In the genomic region with DNA sequence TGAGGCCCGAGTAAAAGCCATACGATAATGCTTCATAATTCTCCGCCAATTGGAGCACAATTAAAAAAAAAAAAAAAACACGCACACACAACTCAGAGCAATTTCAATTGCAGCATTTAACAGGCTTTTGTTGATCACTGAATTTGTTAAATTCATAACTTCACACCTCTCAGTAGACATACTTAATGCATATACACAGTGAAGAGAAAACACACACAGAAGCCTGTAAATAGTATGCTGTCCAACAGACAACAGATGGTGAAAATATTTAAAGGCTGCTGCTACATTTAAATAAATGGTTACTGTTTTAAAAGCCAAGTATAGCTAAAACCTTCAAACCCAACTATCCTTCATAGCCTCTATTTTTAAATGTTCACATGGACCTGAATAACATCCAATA, we compare ENCODE assay signal across 18 mouse cellular contexts.
DNase-seq lines count a peak whose midpoint lies in the region; ATAC-seq and TF ChIP-seq lines count a peak whose summit lies in the region.
"Had no signal": no experiment of that assay in that cellular context is flagged by ENCODE, and none has a peak within 500 bp of the region (broad histone marks: within the 10 kb centered on the region; RNA-seq: fewer than 3 reads in every experiment).

No protein-coding gene starts in this region.

- TF ChIP-seq CTCF in brain, embryonic 14.5 days (IDR thresholded peaks at IDR 0.05; ENCODE audit: borderline replicate concordance, extremely low read depth, insufficient read depth, insufficient read length) = no peak
- no peak for TF ChIP-seq CTCF in forebrain, postnatal 0 days (IDR thresholded peaks at IDR 0.05; ENCODE audit: low read depth)

- H3K4me2 ChIP-seq in forebrain, embryonic 14.5 days (ENCODE audit: low read length) = no peak overlapping the region
- H3K4me2 ChIP-seq in forebrain, postnatal 0 days (ENCODE audit: low read depth) = no peak overlapping the region
- no peak overlapping the region for H3K4me2 ChIP-seq in kidney, embryonic 16.5 days (replicated peaks; ENCODE audit: low read depth, low read length)
- H3K4me2 ChIP-seq: embryonic facial prominence, embryonic 12.5 days had no signal

- DNase-seq in forebrain, embryonic 14.5 days (ENCODE audit: low spot score) = peak; percentile 61
- no peak for DNase-seq in forebrain, embryonic 10.5 days (ENCODE audit: extremely low spot score, low spot score)
- no peak for DNase-seq in frontal cortex, adult 2 months (ENCODE audit: extremely low spot score in 1 of 2, low spot score in 1 of 2)
- DNase-seq in brain, embryonic 14.5 days (ENCODE audit: low read depth) = peak; percentile 60
- no peak for DNase-seq in forebrain, postnatal 0 days
- DNase-seq in left cerebral cortex, adult 8-10 months (ENCODE audit: low spot score in 2 of 2) = no peak
- DNase-seq: adrenal gland, adult 2 months; adrenal gland, postnatal 10 days; adrenal gland, postnatal 25 days; cerebellum, adult 11 months; cerebellum, adult 18-20 months; cerebellum, adult 8-10 months; cerebellum, adult 9-11 months; cerebellum, postnatal 25 days had no signal

- no peak overlapping the region for H3K4me3 ChIP-seq in forebrain, embryonic 14.5 days (ENCODE audit: low read depth, low read length)
- H3K4me3 ChIP-seq in forebrain, embryonic 10.5 days = no peak overlapping the region
- no peak overlapping the region for H3K4me3 ChIP-seq in forebrain, postnatal 0 days (ENCODE audit: low read depth, low read length)
- H3K4me3 ChIP-seq in kidney, embryonic 16.5 days (ENCODE audit: low read length) = no peak overlapping the region
- H3K4me3 ChIP-seq: embryonic facial prominence, embryonic 10.5 days; embryonic facial prominence, embryonic 12.5 days had no signal

- ATAC-seq in forebrain, embryonic 14.5 days = peak; percentile 65; the same call in 1 of the 2 replicates
- ATAC-seq in frontal cortex, adult (ENCODE audit: low TSS enrichment) = peak; percentile 52; the same call in 1 of the 2 replicates
- ATAC-seq in forebrain, postnatal 0 days = peak; percentile 38; the same call in 1 of the 2 replicates
- no peak for ATAC-seq in kidney, embryonic 16.5 days (ENCODE audit: low FRiP score, low TSS enrichment)

- TF ChIP-seq POLR2A in brain, embryonic 14.5 days (IDR thresholded peaks at IDR 0.05; ENCODE audit: borderline replicate concordance, extremely low read depth, insufficient read depth, insufficient read length, poor library complexity, severe bottlenecking) = no peak

- H3K9ac ChIP-seq in forebrain, embryonic 14.5 days (ENCODE audit: low read length) = no peak overlapping the region
- H3K9ac ChIP-seq in forebrain, postnatal 0 days = no peak overlapping the region
- H3K9ac ChIP-seq in kidney, embryonic 16.5 days (replicated peaks; ENCODE audit: low read length) = no peak overlapping the region
- H3K9ac ChIP-seq: embryonic facial prominence, embryonic 12.5 days had no signal

- no peaks in the 10 kb centered on the region for H3K27me3 ChIP-seq in forebrain, embryonic 14.5 days (replicated peaks; ENCODE audit: control insufficient read depth, insufficient read depth, low read length)
- H3K27me3 ChIP-seq in forebrain, embryonic 10.5 days (ENCODE audit: poor library complexity, severe bottlenecking) = no peaks in the 10 kb centered on the region
- no peaks in the 10 kb centered on the region for H3K27me3 ChIP-seq in forebrain, postnatal 0 days (ENCODE audit: insufficient read depth, low read length)
- no peaks in the 10 kb centered on the region for H3K27me3 ChIP-seq in kidney, embryonic 16.5 days (ENCODE audit: insufficient read depth, low read length)
- H3K27me3 ChIP-seq: embryonic facial prominence, embryonic 12.5 days had no signal

- H3K9me3 ChIP-seq in forebrain, embryonic 14.5 days (replicated peaks; ENCODE audit: control insufficient read depth, low read length) = no peaks in the 10 kb centered on the region
- H3K9me3 ChIP-seq in forebrain, embryonic 10.5 days = no peaks in the 10 kb centered on the region
- no peaks in the 10 kb centered on the region for H3K9me3 ChIP-seq in forebrain, postnatal 0 days (ENCODE audit: low read length)
- H3K9me3 ChIP-seq in kidney, embryonic 16.5 days (ENCODE audit: low read length) = no peaks in the 10 kb centered on the region
- H3K9me3 ChIP-seq: embryonic facial prominence, embryonic 10.5 days; embryonic facial prominence, embryonic 12.5 days had no signal

- H3K36me3 ChIP-seq in forebrain, embryonic 14.5 days (ENCODE audit: control insufficient read depth, insufficient read depth, low read length) = no peaks in the 10 kb centered on the region
- no peaks in the 10 kb centered on the region for H3K36me3 ChIP-seq in forebrain, embryonic 10.5 days (replicated peaks)
- H3K36me3 ChIP-seq in forebrain, postnatal 0 days (ENCODE audit: insufficient read depth) = no peaks in the 10 kb centered on the region
- no peaks in the 10 kb centered on the region for H3K36me3 ChIP-seq in kidney, embryonic 16.5 days (ENCODE audit: insufficient read depth, low read length)
- H3K36me3 ChIP-seq: embryonic facial prominence, embryonic 10.5 days; embryonic facial prominence, embryonic 12.5 days had no signal

- H3K4me1 ChIP-seq in forebrain, embryonic 14.5 days (ENCODE audit: control insufficient read depth, insufficient read depth, low read length) = peaks cover 2% of the 10 kb centered on the region; the same call in 1 of the 2 replicates
- 0 out of 2 replicates have a peak, but pooled peaks cover 5% of the 10 kb centered on the region for H3K4me1 ChIP-seq in forebrain, embryonic 10.5 days
- H3K4me1 ChIP-seq in forebrain, postnatal 0 days (ENCODE audit: insufficient read depth) = no peaks in the 10 kb centered on the region
- no peaks in the 10 kb centered on the region for H3K4me1 ChIP-seq in kidney, embryonic 16.5 days (ENCODE audit: insufficient read depth, low read length)
- H3K4me1 ChIP-seq: embryonic facial prominence, embryonic 10.5 days; embryonic facial prominence, embryonic 12.5 days had no signal

- H3K27ac ChIP-seq in forebrain, embryonic 14.5 days (ENCODE audit: low read depth, low read length) = no peak overlapping the region
- H3K27ac ChIP-seq in forebrain, embryonic 10.5 days = no peak overlapping the region
- no peak overlapping the region for H3K27ac ChIP-seq in forebrain, postnatal 0 days (ENCODE audit: low read depth, low read length)
- no peak overlapping the region for H3K27ac ChIP-seq in kidney, embryonic 16.5 days (ENCODE audit: low read length)
- H3K27ac ChIP-seq: embryonic facial prominence, embryonic 10.5 days; embryonic facial prominence, embryonic 12.5 days had no signal

- WGBS in forebrain, embryonic 14.5 days = 80% methylated on average over 4 of the region's 4 CpGs
- 97% methylated on average over 4 of the region's 4 CpGs for WGBS in forebrain, embryonic 10.5 days
- WGBS in forebrain, postnatal 0 days = 69% methylated on average over 4 of the region's 4 CpGs
- WGBS in kidney, embryonic 16.5 days = 92% methylated on average over 4 of the region's 4 CpGs

Comparison
In these comparisons a context has a peak if more than half of its experiments do, and no peak if none do; other contexts are left out.
1. DNase-seq: peak in forebrain, embryonic 14.5 days (single experiment) and brain, embryonic 14.5 days (single experiment); none in forebrain, embryonic 10.5 days (single experiment), frontal cortex, adult 2 months (0 of 2), forebrain, postnatal 0 days (single experiment) and left cerebral cortex, adult 8-10 months (0 of 2).